Mouse (Mus musculus) midbrain, embryonic 12.5 days (tissue): ENCODE data around the gene Cnst. TPM values are rescaled to one million over a fixed set of nuclear protein-coding genes. Genes with fewer than 3 reads are reported as not detected.
"Not testable (repeated sequence)": the region's sequence is repeated elsewhere in the genome, so short reads cannot be mapped to it uniquely, and the experiment has no call there.

Experiments
- ATAC-seq: fragments of 200-750 bp; cut with Nextera tagmentation; 2 replicates; pipeline ENCODE4 v1.8.0; 2017; ENCODE audit warnings: low read depth, moderate TSS enrichment, moderate library complexity; ENCODE audit not compliant: low FRiP score
- H3K27ac ChIP-seq: fragments of 300-500 bp; sonication (generic); replicated peaks from 2 replicates; pipeline ENCODE4 v1.5.1; 2016; ENCODE audit warnings: mild to moderate bottlenecking
- H3K27me3 ChIP-seq: fragments of 300-500 bp; sonication (generic); 2 replicates; pipeline ENCODE4 v1.6.1; 2016; ENCODE audit warnings: mild to moderate bottlenecking
- H3K36me3 ChIP-seq: fragments of 300-500 bp; sonication (generic); 2 replicates; pipeline ENCODE4 v1.6.1; 2016
- H3K4me1 ChIP-seq: fragments of 300-500 bp; sonication (generic); 2 replicates; pipeline ENCODE4 v1.6.1; 2016
- H3K4me2 ChIP-seq: fragments of 300-500 bp; sonication (generic); replicated peaks from 2 replicates; pipeline ENCODE4 v1.6.1; 2016; ENCODE audit warnings: mild to moderate bottlenecking, moderate library complexity
- H3K4me3 ChIP-seq: fragments of 300-500 bp; sonication (generic); 2 replicates; pipeline ENCODE4 v1.5.1; 2016; ENCODE audit warnings: mild to moderate bottlenecking
- H3K9ac ChIP-seq: fragments of 300-500 bp; sonication (generic); replicated peaks from 2 replicates; pipeline ENCODE4 v1.6.1; 2016; ENCODE audit warnings: mild to moderate bottlenecking, moderate library complexity
- H3K9me3 ChIP-seq: fragments of 300-500 bp; sonication (generic); 2 replicates; pipeline ENCODE4 v1.6.1; 2016; ENCODE audit warnings: mild to moderate bottlenecking
- WGBS: fragments of 180-500 bp; shearing (Covaris S2); methylation state at CpG from one replicate; pipeline ENCODE4 v1.1.7; 2016; 5-methylcytosine and 5-hydroxymethylcytosine counted together
- polyA plus RNA-seq: library from polyadenylated mRNA; unstranded; fragments of >200 nt; fragmentation: Nextera tagmentation; extraction: Ambion mirVana; gene quantifications from 2 replicates; pipeline ENCODE4 v1.2.1, GENCODE M21; 2016

Cnst gene
- polyA plus RNA-seq, 1 experiment from 2014 or later, result 26.9 TPM

DNA sequence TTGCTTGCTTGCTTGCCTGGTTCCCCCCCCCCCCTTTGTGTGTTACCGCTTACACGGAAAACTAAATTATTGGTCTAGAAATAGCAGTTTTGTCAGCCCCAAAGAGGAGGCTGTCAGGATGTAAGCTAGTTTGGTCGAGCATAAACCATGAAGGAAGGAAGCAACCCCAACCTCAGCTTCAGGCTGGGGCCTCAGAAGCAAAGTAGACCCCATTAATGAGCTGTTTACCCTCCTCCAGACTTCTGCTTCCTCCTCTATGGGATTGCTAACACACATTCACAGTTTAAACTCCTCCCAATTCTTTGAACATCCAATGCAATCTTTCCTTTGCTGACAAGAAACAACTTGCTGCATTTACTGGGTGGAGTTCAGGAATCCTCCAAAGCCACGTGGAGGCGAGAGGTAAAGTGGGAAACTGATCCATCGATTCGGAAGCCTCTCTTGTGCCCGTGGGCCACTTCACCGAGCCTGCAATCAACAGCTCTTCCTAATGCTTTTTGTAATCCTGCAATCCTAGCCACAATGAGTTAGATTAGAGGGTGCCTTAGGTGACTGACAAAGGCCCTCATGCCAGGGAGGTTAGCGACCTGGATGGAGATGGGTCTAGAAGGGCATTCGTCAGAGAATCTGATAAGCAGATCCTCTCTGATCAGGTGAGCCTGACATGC, 86.7 kb downstream of the Cnst start:
- Histone ChIP-seq H3K27me3 (no peaks in the 10 kb centered on the region), H3K9ac (no peak overlapping the region), H3K4me2 (no peak overlapping the region), H3K36me3 (no peaks in the 10 kb centered on the region), H3K4me1 (peaks cover 8% of the 10 kb centered on the region; the same call in 1 of the 2 replicates), H3K4me3 (no peak overlapping the region), H3K9me3 (no peaks in the 10 kb centered on the region), H3K27ac (no peak overlapping the region)
- ATAC-seq, result no peak
- 84% methylated on average over 11 of the region's 11 CpGs for WGBS

GRCm38 (mm10) chr1:179633414-179633752, 87.2 kb downstream of the Cnst start:
- no peaks in the 10 kb centered on the region for H3K9me3 ChIP-seq
- ATAC-seq, result no peak
- 14% methylated on average over 1 of the region's 1 CpGs for WGBS

GRCm38 (mm10) chr1:179634159-179634558, 88.0 kb downstream of the Cnst start:
- Histone ChIP-seq H3K36me3 (no peaks in the 10 kb centered on the region), H3K9me3 (no peaks in the 10 kb centered on the region), H3K4me2 (no peak overlapping the region), H3K4me1 (peaks cover 5% of the 10 kb centered on the region; the same call in 1 of the 2 replicates), H3K4me3 (no peak overlapping the region), H3K27me3 (no peaks in the 10 kb centered on the region), H3K27ac (no peak overlapping the region), H3K9ac (no peak overlapping the region)
- ATAC-seq, result no peak
- 86% methylated on average over 3 of the region's 3 CpGs for WGBS

More at GRCm38 (mm10) chr1:179633414-179633752, 87.2 kb downstream of the Cnst start:
- no peak overlapping the region for H3K27ac ChIP-seq
- peaks cover 7% of the 10 kb centered on the region; the same call in 1 of the 2 replicates for H3K4me1 ChIP-seq
- no peak overlapping the region for H3K4me3 ChIP-seq
- no peaks in the 10 kb centered on the region for H3K27me3 ChIP-seq
- no peak overlapping the region for H3K4me2 ChIP-seq
- H3K36me3 ChIP-seq, result no peaks in the 10 kb centered on the region
- no peak overlapping the region for H3K9ac ChIP-seq

GRCm38 (mm10) chr1:179642726-179643125, 96.6 kb downstream of the Cnst start:
- no peaks in the 10 kb centered on the region for H3K9me3 ChIP-seq
- WGBS, result 86% methylated on average over 4 of the region's 4 CpGs

GRCm38 (mm10) chr1:179644151-179644550, 98.0 kb downstream of the Cnst start:
- Histone ChIP-seq H3K9ac (no peak overlapping the region), H3K4me1 (0 out of 2 replicates have a peak, but pooled peaks cover 3% of the 10 kb centered on the region), H3K27me3 (no peaks in the 10 kb centered on the region), H3K9me3 (no peaks in the 10 kb centered on the region), H3K4me3 (no peak overlapping the region), H3K36me3 (no peaks in the 10 kb centered on the region), H3K27ac (no peak overlapping the region), H3K4me2 (no peak overlapping the region)
- ATAC-seq, result no peak
- 65% methylated on average over 3 of the region's 3 CpGs for WGBS

More at GRCm38 (mm10) chr1:179642726-179643125, 96.6 kb downstream of the Cnst start:
- Histone ChIP-seq H3K36me3 (no peaks in the 10 kb centered on the region), H3K4me2 (no peak overlapping the region), H3K9ac (no peak overlapping the region), H3K27me3 (no peaks in the 10 kb centered on the region), H3K27ac (no peak overlapping the region), H3K4me1 (0 out of 2 replicates have a peak, but pooled peaks cover 3% of the 10 kb centered on the region), H3K4me3 (no peak overlapping the region)
- no peak for ATAC-seq

GRCm38 (mm10) chr1:179645101-179645979, 99.2 kb downstream of the Cnst start:
- Histone ChIP-seq H3K9ac (no peak overlapping the region), H3K36me3 (no peaks in the 10 kb centered on the region), H3K9me3 (no peaks in the 10 kb centered on the region), H3K27me3 (no peaks in the 10 kb centered on the region), H3K4me2 (peak overlapping the region; percentile 42), H3K4me3 (0 out of 2 replicates have a peak overlapping the region, but pooled peaks have one; percentile 5), H3K4me1 (0 out of 2 replicates have a peak, but pooled peaks cover 3% of the 10 kb centered on the region), H3K27ac (no peak overlapping the region)
- ATAC-seq, result peak; percentile 78
- WGBS, result 64% methylated on average over 13 of the region's 13 CpGs

GRCm38 (mm10) chr1:179645980-179646268, 99.8 kb downstream of the Cnst start:
- 0 out of 2 replicates have a peak, but pooled peaks cover 3% of the 10 kb centered on the region for H3K4me1 ChIP-seq
- no peak for ATAC-seq
- H3K36me3 ChIP-seq, result no peaks in the 10 kb centered on the region
- WGBS, result 25% methylated on average over 4 of the region's 4 CpGs
- no peak overlapping the region for H3K27ac ChIP-seq
- H3K4me3 ChIP-seq, result 0 out of 2 replicates have a peak overlapping the region, but pooled peaks have one; percentile 5
- no peak overlapping the region for H3K9ac ChIP-seq
- peak overlapping the region; percentile 42 for H3K4me2 ChIP-seq
- no peaks in the 10 kb centered on the region for H3K27me3 ChIP-seq
- H3K9me3 ChIP-seq, result no peaks in the 10 kb centered on the region

GRCm38 (mm10) chr1:179648678-179649077, 102.5 kb downstream of the Cnst start:
- not testable (repeated sequence) for H3K4me2 ChIP-seq, H3K9me3 ChIP-seq, H3K4me3 ChIP-seq, H3K4me1 ChIP-seq, ATAC-seq, H3K36me3 ChIP-seq, H3K27me3 ChIP-seq, H3K27ac ChIP-seq, H3K9ac ChIP-seq
- WGBS, result 66% methylated on average over 4 of the region's 5 CpGs

GRCm38 (mm10) chr1:179649324-179649723, 103.2 kb downstream of the Cnst start:
- Histone ChIP-seq H3K4me2 (no peak overlapping the region), H3K4me1 (0 out of 2 replicates have a peak, but pooled peaks cover 3% of the 10 kb centered on the region), H3K27me3 (no peaks in the 10 kb centered on the region), H3K27ac (no peak overlapping the region), H3K9me3 (no peaks in the 10 kb centered on the region), H3K4me3 (no peak overlapping the region), H3K36me3 (no peaks in the 10 kb centered on the region), H3K9ac (no peak overlapping the region)
- no peak for ATAC-seq
- WGBS, result 72% methylated on average over 3 of the region's 3 CpGs

- WGBS, result 80% methylated on average over 4 of the region's 4 CpGs
- H3K4me1 ChIP-seq, result 0 out of 2 replicates have a peak, but pooled peaks cover 3% of the 10 kb centered on the region
- H3K36me3 ChIP-seq, result no peaks in the 10 kb centered on the region
- H3K4me3 ChIP-seq, result no peak overlapping the region
- H3K4me2 ChIP-seq, result no peak overlapping the region
- H3K27ac ChIP-seq, result no peak overlapping the region
- no peak for ATAC-seq
- no peaks in the 10 kb centered on the region for H3K27me3 ChIP-seq
- H3K9me3 ChIP-seq, result no peaks in the 10 kb centered on the region
- no peak overlapping the region for H3K9ac ChIP-seq
Observed at GRCm38 (mm10) chr1:179650284-179650683, 104.1 kb downstream of the Cnst start.

GRCm38 (mm10) chr1:179651224-179651623, 105.1 kb downstream of the Cnst start:
- 86% methylated on average over 5 of the region's 5 CpGs for WGBS
- H3K36me3 ChIP-seq, result no peaks in the 10 kb centered on the region
- H3K27me3 ChIP-seq, result no peaks in the 10 kb centered on the region
- H3K9me3 ChIP-seq, result no peaks in the 10 kb centered on the region
- no peak overlapping the region for H3K9ac ChIP-seq
- H3K4me1 ChIP-seq, result no peaks in the 10 kb centered on the region
- ATAC-seq, result no peak
- no peak overlapping the region for H3K27ac ChIP-seq
- no peak overlapping the region for H3K4me3 ChIP-seq
- H3K4me2 ChIP-seq, result no peak overlapping the region

GRCm38 (mm10) chr1:179663065-179663464, 116.9 kb downstream of the Cnst start:
- no peak overlapping the region for H3K4me2 ChIP-seq
- H3K36me3 ChIP-seq, result no peaks in the 10 kb centered on the region
- no peaks in the 10 kb centered on the region for H3K27me3 ChIP-seq
- no peak for ATAC-seq
- no peak overlapping the region for H3K4me3 ChIP-seq
- 92% methylated on average over 5 of the region's 5 CpGs for WGBS
- no peak overlapping the region for H3K9ac ChIP-seq
- H3K27ac ChIP-seq, result no peak overlapping the region
- no peaks in the 10 kb centered on the region for H3K9me3 ChIP-seq
- no peaks in the 10 kb centered on the region for H3K4me1 ChIP-seq
